Mouse (Mus musculus): ENCODE measurements at regions not wholly inside any gene's neighbourhood (a gene's known extent, or its start where the extent isn't known, plus 50 kb on each side); places are given as distances from the start of the nearest gene placed in this dataset.

DNA sequence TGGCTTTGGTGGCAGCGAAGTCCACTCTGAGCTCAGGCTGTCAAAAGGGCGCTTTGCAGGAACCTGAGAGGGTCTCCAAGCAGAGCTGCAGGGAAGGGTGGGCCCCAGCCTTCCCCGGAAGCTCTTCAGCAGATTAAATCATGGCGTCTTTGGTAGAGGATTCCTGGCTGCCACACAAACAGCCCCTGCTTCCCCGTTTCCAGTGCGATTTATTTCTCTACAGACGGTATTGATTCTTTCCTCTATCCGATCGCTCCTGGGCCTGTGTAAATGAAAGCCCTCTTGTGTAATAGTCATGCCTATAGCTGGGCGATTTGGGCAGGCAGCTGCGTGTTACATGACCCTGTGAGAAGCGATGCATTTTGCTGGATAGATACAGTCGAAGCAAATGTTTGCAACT lies 897.8 kb upstream of the Car8 start:
- TF ChIP-seq POLR2A (IDR thresholded peaks at IDR 0.05; ENCODE audit: control insufficient read depth, low read depth, low read length) (no peak), CTCF (IDR thresholded peaks at IDR 0.05; ENCODE audit: control insufficient read depth, insufficient read depth, insufficient replicate concordance, low read depth, low read length) (no peak)

All from testis, adult 2 months (tissue).